Mouse (Mus musculus) stomach, postnatal 0 days (tissue): ENCODE results near the gene Gabrb3. TPM values are rescaled to one million over a fixed set of nuclear protein-coding genes. Genes with fewer than 3 reads are reported as not detected.

Source experiments
- ATAC-seq: fragments of 200-750 bp; cut with Nextera tagmentation; 2 replicates; pipeline ENCODE4 v1.8.0; 2017; ENCODE audit not compliant: low FRiP score, low TSS enrichment
- DNase-seq: peaks from one replicate; pipeline ENCODE4 v3.0.0-alpha.2; 2016; ENCODE audit warnings: low spot score
- H3K27ac ChIP-seq: fragments of 300-500 bp; sonication (generic); replicated peaks from 2 replicates; pipeline ENCODE4 v1.5.1; 2014; ENCODE audit warnings: mild to moderate bottlenecking, control low read depth
- H3K27me3 ChIP-seq: fragments of 300-500 bp; sonication (generic); 2 replicates; pipeline ENCODE4 v1.6.1; 2014; ENCODE audit warnings: low read length; ENCODE audit not compliant: control insufficient read depth, insufficient read depth
- H3K36me3 ChIP-seq: fragments of 300-500 bp; sonication (generic); 2 replicates; pipeline ENCODE4 v1.6.1; 2014; ENCODE audit warnings: low read length, mixed read lengths; ENCODE audit not compliant: control insufficient read depth, insufficient read depth
- H3K4me1 ChIP-seq: fragments of 300-500 bp; sonication (generic); replicated peaks from 2 replicates; pipeline ENCODE4 v1.6.1; 2014; ENCODE audit warnings: antibody characterized with exemption; ENCODE audit not compliant: control insufficient read depth, insufficient read depth
- H3K4me2 ChIP-seq: fragments of 300-500 bp; sonication (generic); replicated peaks from 2 replicates; pipeline ENCODE4 v1.6.1; 2014; ENCODE audit warnings: low read depth, mild to moderate bottlenecking, control low read depth, moderate library complexity
- H3K4me3 ChIP-seq: fragments of 300-500 bp; sonication (generic); 2 replicates; pipeline ENCODE4 v1.5.1; 2014; ENCODE audit warnings: low read depth, low read length, control low read depth
- H3K9ac ChIP-seq: fragments of 300-500 bp; sonication (generic); 2 replicates; pipeline ENCODE4 v1.6.1; 2014; ENCODE audit warnings: mild to moderate bottlenecking, low read length, control low read depth, mixed read lengths
- H3K9me3 ChIP-seq: fragments of 300-500 bp; sonication (generic); 2 replicates; pipeline ENCODE4 v1.6.1; 2016; ENCODE audit warnings: low read length; ENCODE audit not compliant: control insufficient read depth
- CTCF ChIP-seq: IDR thresholded peaks from 2 replicates; pipeline ENCODE4 v1.5.1; 2016; ENCODE audit warnings: antibody characterized with exemption, low read depth, mild to moderate bottlenecking, moderate library complexity
- EP300 ChIP-seq: optimal IDR thresholded peaks from 2 replicates; pipeline ENCODE3; 2016; ENCODE audit warnings: antibody characterized with exemption
- WGBS: fragments of 180-500 bp; shearing (Covaris S2); extraction: QIAGEN DNeasy Blood & Tissue Kit; methylation state at CpG from one replicate; pipeline ENCODE4 v1.1.7; 2014; 5-methylcytosine and 5-hydroxymethylcytosine counted together
- polyA plus RNA-seq: library from polyadenylated mRNA; unstranded; fragments of >200 nt; fragmentation: Nextera tagmentation; extraction: Ambion mirVana; gene quantifications from 2 replicates; pipeline ENCODE4 v1.2.1, GENCODE M21; 2015

The Gabrb3 gene
- polyA plus RNA-seq, 1 experiment from 2014 or later, result 0.80 TPM

DNA sequence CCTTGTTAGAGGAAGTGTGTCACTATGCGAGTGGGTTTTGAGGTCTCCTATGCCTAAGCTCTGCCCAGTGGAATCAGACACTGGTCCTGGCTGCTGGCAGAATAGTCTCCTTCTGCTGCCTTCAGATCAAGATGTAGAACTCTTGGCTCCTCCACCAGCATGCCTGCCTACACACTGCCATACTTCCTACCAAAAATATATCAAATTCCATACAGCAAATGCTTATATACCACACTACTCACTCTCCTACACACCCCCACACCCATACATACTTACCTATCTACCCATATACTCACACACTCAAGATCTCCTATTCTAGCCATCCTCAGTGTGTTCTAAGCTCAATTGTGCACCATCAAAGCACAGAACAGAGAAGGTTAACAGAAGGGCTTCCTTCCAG, 51.8 kb downstream of the Gabrb3 start:
- ATAC-seq (no peak), DNase-seq (no peak)
- Histone ChIP-seq H3K9me3 (no peaks in the 10 kb centered on the region), H3K27me3 (no peaks in the 10 kb centered on the region), H3K4me3 (no peak overlapping the region), H3K9ac (no peak overlapping the region), H3K27ac (no peak overlapping the region), H3K4me2 (no peak overlapping the region), H3K36me3 (no peaks in the 10 kb centered on the region), H3K4me1 (no peaks in the 10 kb centered on the region)
- 80% methylated on average over 1 of the region's 1 CpGs for whole genome bisulfite sequencing
- TF ChIP-seq CTCF, result no peak
- TF ChIP-seq EP300, result no peak

DNA sequence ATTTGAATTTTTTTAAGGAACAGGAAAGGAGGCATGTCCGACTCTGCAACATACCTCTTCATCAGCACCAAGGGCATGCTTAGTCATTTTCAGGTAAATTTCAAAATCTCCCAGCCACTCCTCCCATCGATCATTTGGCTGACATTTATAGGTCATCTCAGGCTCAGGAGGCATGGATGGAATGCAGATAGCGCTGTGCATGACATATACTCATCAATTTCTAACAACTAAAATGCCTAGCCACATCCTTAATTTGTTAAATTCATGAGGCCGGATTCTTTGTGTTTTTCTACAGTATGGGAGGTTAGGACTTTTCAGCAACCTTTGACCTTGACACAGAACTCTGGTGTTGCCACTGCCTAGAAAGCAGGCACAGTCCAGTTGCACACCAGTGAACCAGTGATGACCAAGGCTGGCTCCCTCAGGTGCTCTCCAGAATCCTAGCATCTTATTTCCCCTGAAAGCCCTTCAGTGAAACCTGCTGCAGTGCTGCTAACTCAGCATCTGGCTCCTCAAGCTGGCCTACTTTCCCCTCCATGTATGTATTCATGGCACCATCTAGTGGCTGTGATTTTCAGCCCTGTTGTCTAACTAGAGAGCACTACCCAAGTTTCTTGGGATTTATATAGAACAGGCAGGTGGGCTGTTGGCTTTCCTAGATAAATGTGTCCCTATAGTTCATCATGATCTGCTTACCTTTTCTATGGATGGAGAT, 54.5 kb downstream of the Gabrb3 start:
- Histone ChIP-seq H3K36me3 (no peaks in the 10 kb centered on the region), H3K4me1 (no peaks in the 10 kb centered on the region), H3K4me3 (no peak overlapping the region), H3K9ac (no peak overlapping the region), H3K9me3 (no peaks in the 10 kb centered on the region), H3K27ac (no peak overlapping the region), H3K27me3 (no peaks in the 10 kb centered on the region), H3K4me2 (no peak overlapping the region)
- WGBS, result 67% methylated on average over 4 of the region's 4 CpGs
- TF ChIP-seq EP300 (no peak), CTCF (peak; percentile 81)
- ATAC-seq (no peak), DNase-seq (peak; percentile 18)

DNA sequence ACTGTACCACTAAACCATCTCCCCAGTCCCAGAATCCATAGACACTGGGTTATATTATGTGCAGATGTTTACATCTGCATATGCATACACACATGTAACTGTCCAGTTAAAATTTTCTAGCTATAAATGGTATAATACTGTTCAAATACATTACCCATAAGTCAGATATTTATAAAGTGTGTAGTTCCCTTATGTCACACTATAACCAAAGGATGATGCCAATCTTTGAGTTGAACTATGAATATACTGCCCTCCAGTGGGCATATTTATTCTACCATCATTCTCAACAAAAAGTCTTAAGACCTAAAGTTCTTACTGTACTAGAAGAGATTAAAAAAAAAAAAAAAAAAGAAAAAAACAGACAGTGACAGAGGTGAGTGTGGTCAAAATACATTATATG, 63.4 kb downstream of the Gabrb3 start:
- Histone ChIP-seq H3K4me3 (no peak overlapping the region), H3K4me1 (no peaks in the 10 kb centered on the region), H3K4me2 (no peak overlapping the region), H3K27me3 (no peaks in the 10 kb centered on the region), H3K36me3 (no peaks in the 10 kb centered on the region), H3K9me3 (no peaks in the 10 kb centered on the region), H3K27ac (no peak overlapping the region), H3K9ac (no peak overlapping the region)
- TF ChIP-seq EP300 (no peak), CTCF (peak; percentile 55)
- ATAC-seq (no peak), DNase-seq (no peak)

DNA sequence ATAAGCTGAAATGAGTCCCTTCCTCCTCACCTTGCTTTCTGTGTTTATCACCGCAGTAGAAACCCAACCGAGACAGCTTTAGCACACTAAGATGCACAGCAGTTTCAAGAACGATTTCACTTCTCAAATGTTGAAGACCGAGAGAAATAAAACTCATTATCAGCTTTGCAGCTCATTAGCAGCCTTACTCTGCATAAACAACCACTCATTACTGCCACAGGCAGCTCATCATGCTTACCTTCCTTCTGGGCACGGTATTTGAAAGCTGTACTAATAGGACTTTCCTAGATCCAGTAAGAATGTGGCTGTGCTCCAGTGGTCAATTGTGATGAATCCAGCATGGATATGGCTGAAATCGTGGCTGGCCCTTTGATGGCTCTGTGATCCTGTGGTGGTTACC, 67.4 kb downstream of the Gabrb3 start:
- no peaks in the 10 kb centered on the region for H3K36me3 ChIP-seq
- whole genome bisulfite sequencing, result 82% methylated on average over 6 of the region's 6 CpGs

DNA sequence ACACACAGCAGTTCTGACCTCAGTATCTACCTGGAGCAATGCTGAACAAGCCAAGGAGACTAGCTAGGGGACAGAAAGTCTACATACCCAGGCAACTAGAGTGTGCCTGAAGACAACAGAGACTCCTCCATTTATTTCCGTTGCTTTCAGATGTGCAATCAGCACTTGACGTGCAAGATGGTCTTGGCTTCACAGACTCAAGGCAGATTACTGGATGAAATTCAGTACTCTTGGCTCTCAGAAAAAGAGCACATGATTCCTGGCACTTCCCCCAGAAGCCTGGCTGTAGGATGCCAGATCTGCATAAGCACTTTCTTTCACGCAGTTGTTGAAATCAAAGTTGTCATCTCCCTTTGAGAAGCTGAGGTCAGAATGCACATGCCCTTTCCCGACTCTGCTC, 72.3 kb downstream of the Gabrb3 start:
- H3K9ac ChIP-seq, result no peak overlapping the region
- H3K9me3 ChIP-seq, result no peaks in the 10 kb centered on the region
- H3K4me3 ChIP-seq, result no peak overlapping the region
- H3K4me2 ChIP-seq, result no peak overlapping the region
- TF ChIP-seq CTCF (no peak), EP300 (no peak)
- WGBS, result 56% methylated on average over 4 of the region's 4 CpGs
- H3K27ac ChIP-seq, result no peak overlapping the region
- H3K27me3 ChIP-seq, result no peaks in the 10 kb centered on the region
- ATAC-seq (no peak), DNase-seq (no peak)
- H3K4me1 ChIP-seq, result no peaks in the 10 kb centered on the region
- H3K36me3 ChIP-seq, result no peaks in the 10 kb centered on the region

More for the DNA sequence above, 67.4 kb downstream of the Gabrb3 start:
- no peaks in the 10 kb centered on the region for H3K27me3 ChIP-seq
- no peak overlapping the region for H3K4me2 ChIP-seq
- no peaks in the 10 kb centered on the region for H3K4me1 ChIP-seq
- H3K4me3 ChIP-seq, result no peak overlapping the region
- no peak for TF ChIP-seq EP300
- no peak for TF ChIP-seq CTCF
- H3K9me3 ChIP-seq, result no peaks in the 10 kb centered on the region
- DNase-seq (no peak), ATAC-seq (no peak)
- H3K27ac ChIP-seq, result no peak overlapping the region
- no peak overlapping the region for H3K9ac ChIP-seq

DNA sequence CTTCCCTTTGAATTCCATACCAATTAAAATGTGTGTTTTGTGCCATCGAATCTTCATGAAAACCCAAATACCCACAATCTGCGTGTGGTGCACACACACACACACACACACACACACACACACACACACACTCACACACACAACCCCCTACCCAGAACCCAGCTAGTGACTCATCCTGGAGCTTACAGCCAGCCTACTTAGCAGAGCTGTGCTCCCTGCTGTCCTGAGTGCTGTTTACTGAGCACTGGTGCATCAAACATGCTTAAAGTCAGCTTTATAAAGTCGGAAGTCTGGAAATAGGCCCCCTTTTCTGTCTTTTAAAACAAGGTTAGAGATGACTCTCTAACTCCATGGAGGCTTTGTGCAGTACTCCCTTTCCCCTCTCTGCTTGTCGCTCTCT, 83.3 kb downstream of the Gabrb3 start:
- DNase-seq, result no peak
- no peak overlapping the region for H3K4me2 ChIP-seq
- no peak overlapping the region for H3K9ac ChIP-seq
- H3K36me3 ChIP-seq, result no peaks in the 10 kb centered on the region
- 77% methylated on average over 4 of the region's 4 CpGs for WGBS
- no peaks in the 10 kb centered on the region for H3K27me3 ChIP-seq
- no peak overlapping the region for H3K27ac ChIP-seq
- ATAC-seq, result no peak
- H3K9me3 ChIP-seq, result no peaks in the 10 kb centered on the region
- no peak overlapping the region for H3K4me3 ChIP-seq
- no peak for TF ChIP-seq CTCF
- TF ChIP-seq EP300, result no peak
- H3K4me1 ChIP-seq, result no peaks in the 10 kb centered on the region
